Mouse (Mus musculus) myocyte (in vitro differentiated cells): ENCODE results near the gene Hoxd10. TPM values are rescaled to one million over a fixed set of nuclear protein-coding genes. Genes with fewer than 3 reads are reported as not detected.

Experiments used
- H3K27me3 ChIP-seq: one replicate; pipeline ENCODE4 v1.6.1; 2011; ENCODE audit not compliant: control insufficient read depth, insufficient read depth, insufficient read length
- H3K36me3 ChIP-seq: one replicate; pipeline ENCODE4 v1.6.1; 2011; ENCODE audit not compliant: control insufficient read depth, insufficient read depth
- H3K4me2 ChIP-seq: one replicate; pipeline ENCODE4 v1.6.1; 2011; ENCODE audit warnings: low read depth, control low read depth
- H3K4me3 ChIP-seq: one replicate; pipeline ENCODE4 v1.5.1; 2011; ENCODE audit warnings: mild to moderate bottlenecking, control low read depth, moderate library complexity
- H3K79me2 ChIP-seq: one replicate; pipeline ENCODE4 v1.6.1; 2011; ENCODE audit not compliant: control insufficient read depth, insufficient read depth
- H3ac ChIP-seq: one replicate; pipeline ENCODE4 v1.6.1; 2011; ENCODE audit not compliant: control insufficient read depth, insufficient read length
- CEBPB ChIP-seq: IDR thresholded peaks from 2 replicates; pipeline ENCODE4 v1.6.1; 2011; ENCODE audit warnings: mild to moderate bottlenecking, moderate library complexity; ENCODE audit not compliant: poor library complexity, insufficient read depth, severe bottlenecking
- E2F4 ChIP-seq: IDR thresholded peaks from one replicate; pipeline ENCODE4 v1.6.1; 2011; ENCODE audit warnings: mild to moderate bottlenecking, control low read depth, moderate library complexity; ENCODE audit not compliant: insufficient read depth
- MAX ChIP-seq: IDR thresholded peaks from one replicate; pipeline ENCODE4 v1.6.1; 2011; ENCODE audit warnings: low read depth, mild to moderate bottlenecking, control low read depth
- MYOD1 ChIP-seq, 3 experiments: IDR thresholded peaks; one replicate each; pipeline ENCODE4 v1.6.1; 2011; ENCODE audit warnings: control low read depth in 2 of 3, low read depth in 2 of 3, mild to moderate bottlenecking in 2 of 3, moderate library complexity in 1 of 3; ENCODE audit not compliant: insufficient read length in 2 of 3, control insufficient read depth in 1 of 3
- MYOG ChIP-seq, 3 experiments: IDR thresholded peaks; one replicate each; pipeline ENCODE4 v1.6.1; 2011; ENCODE audit warnings: control low read depth in 2 of 3, low read depth in 2 of 3, mild to moderate bottlenecking in 2 of 3; ENCODE audit not compliant: insufficient read length in 2 of 3, control insufficient read depth in 1 of 3, insufficient read depth in 1 of 3
- POLR2A ChIP-seq: IDR thresholded peaks from one replicate; pipeline ENCODE4 v1.6.1; 2011; ENCODE audit warnings: low read depth, mild to moderate bottlenecking, control low read depth, moderate library complexity; ENCODE audit not compliant: insufficient read length
- POLR2AphosphoS2 ChIP-seq: IDR thresholded peaks from one replicate; pipeline ENCODE4 v1.6.1; 2011; ENCODE audit warnings: low read depth, control low read depth; ENCODE audit not compliant: insufficient read length
- REST ChIP-seq: IDR thresholded peaks from one replicate; pipeline ENCODE4 v1.6.1; 2011; ENCODE audit warnings: mild to moderate bottlenecking, control low read depth, moderate library complexity; ENCODE audit not compliant: insufficient read depth, insufficient read length
- SRF ChIP-seq: IDR thresholded peaks from one replicate; pipeline ENCODE4 v1.6.1; 2011; ENCODE audit warnings: low read depth; ENCODE audit not compliant: control insufficient read depth, insufficient read length
- TCF12 ChIP-seq: IDR thresholded peaks from one replicate; pipeline ENCODE4 v1.6.1; 2011; ENCODE audit warnings: mild to moderate bottlenecking, control low read depth; ENCODE audit not compliant: poor library complexity, insufficient read depth, severe bottlenecking
- TCF3 ChIP-seq: IDR thresholded peaks from one replicate; pipeline ENCODE4 v1.6.1; 2011; ENCODE audit warnings: low read depth, control low read depth; ENCODE audit not compliant: insufficient read length
- USF1 ChIP-seq: IDR thresholded peaks from one replicate; pipeline ENCODE4 v1.6.1; 2011; ENCODE audit warnings: low read depth, mild to moderate bottlenecking, control low read depth, moderate library complexity
- polyA plus RNA-seq: library from polyadenylated mRNA; unstranded; fragments of >200 nt; fragmentation: generic; extraction: Trizol; gene quantifications from one replicate; pipeline ENCODE4 v1.2.1, GENCODE M21; 2012; ENCODE audit warnings: missing spikeins

Gene Hoxd10
- polyA plus RNA-seq, 1 experiment = not detected

- Histone ChIP-seq H3K4me2 (no peak overlapping the region), H3K4me3 (no peak overlapping the region)
Measured at GRCm38 (mm10) chr2:74675666-74676282, 15.9 kb upstream of the Hoxd10 start.

GRCm38 (mm10) chr2:74676376-74677052 is 15.2 kb upstream of the Hoxd10 start:
- H3ac ChIP-seq = no peak overlapping the region
- H3K27me3 ChIP-seq = peaks cover 69% of the 10 kb centered on the region
- no peaks in the 10 kb centered on the region for H3K36me3 ChIP-seq
- no peaks in the 10 kb centered on the region for H3K79me2 ChIP-seq
- H3K4me2 ChIP-seq = no peak overlapping the region
- TF ChIP-seq MAX (no peak), TCF3 (no peak), MYOG (IDR thresholded peaks at IDR 0.05; ENCODE audit: control insufficient read depth in 1 of 3, insufficient read depth in 1 of 3, insufficient read length in 2 of 3, low read depth in 2 of 3) (no peak), SRF (no peak), E2F4 (no peak), USF1 (no peak), CEBPB (no peak), POLR2A (no peak), TCF12 (no peak), MYOD1 (IDR thresholded peaks at IDR 0.05; ENCODE audit: control insufficient read depth in 1 of 3, insufficient read length in 2 of 3, low read depth in 2 of 3) (no peak), POLR2AphosphoS2 (no peak), REST (no peak)
- H3K4me3 ChIP-seq = no peak overlapping the region

More at GRCm38 (mm10) chr2:74675666-74676282, 15.9 kb upstream of the Hoxd10 start:
- Histone ChIP-seq H3ac (no peak overlapping the region), H3K27me3 (peaks cover 63% of the 10 kb centered on the region), H3K36me3 (no peaks in the 10 kb centered on the region), H3K79me2 (no peaks in the 10 kb centered on the region)
- TF ChIP-seq E2F4 (no peak), REST (no peak), POLR2A (no peak), CEBPB (no peak), POLR2AphosphoS2 (no peak)

GRCm38 (mm10) chr2:74677106-74677505 is 14.6 kb upstream of the Hoxd10 start:
- no peak for TF ChIP-seq POLR2A
- no peak for TF ChIP-seq MYOD1 (IDR thresholded peaks at IDR 0.05; ENCODE audit: control insufficient read depth in 1 of 3, insufficient read length in 2 of 3, low read depth in 2 of 3)
- TF ChIP-seq REST = no peak
- TF ChIP-seq CEBPB = no peak
- TF ChIP-seq TCF12 = no peak
- TF ChIP-seq MAX = no peak
- no peak for TF ChIP-seq USF1
- no peak for TF ChIP-seq SRF
- TF ChIP-seq MYOG (IDR thresholded peaks at IDR 0.05; ENCODE audit: control insufficient read depth in 1 of 3, insufficient read depth in 1 of 3, insufficient read length in 2 of 3, low read depth in 2 of 3) = no peak
- no peak for TF ChIP-seq E2F4
- TF ChIP-seq POLR2AphosphoS2 = no peak
- no peak for TF ChIP-seq TCF3
- peaks cover 75% of the 10 kb centered on the region for H3K27me3 ChIP-seq
- no peaks in the 10 kb centered on the region for H3K79me2 ChIP-seq
- no peak overlapping the region for H3K4me3 ChIP-seq
- H3ac ChIP-seq = no peak overlapping the region
- H3K36me3 ChIP-seq = no peaks in the 10 kb centered on the region
- H3K4me2 ChIP-seq = no peak overlapping the region

GRCm38 (mm10) chr2:74678891-74679595 is 12.7 kb upstream of the Hoxd10 start, which contains the start of gene Hoxd11:
TSS of gene Hoxd11 (plus strand) at chr2:74679557.
- Histone ChIP-seq H3K27me3 (peaks cover 76% of the 10 kb centered on the region), H3ac (no peak within 1 kb of the TSS), H3K4me3 (no peak within 1 kb of the TSS), H3K36me3 (no peaks in the 10 kb centered on the region), H3K4me2 (no peak within 1 kb of the TSS), H3K79me2 (no peaks in the 10 kb centered on the region)
- no peak for TF ChIP-seq POLR2A
- TF ChIP-seq E2F4 = no peak
- no peak for TF ChIP-seq SRF
- TF ChIP-seq TCF12 = no peak
- no peak for TF ChIP-seq REST
- TF ChIP-seq MYOD1 (IDR thresholded peaks at IDR 0.05; ENCODE audit: control insufficient read depth in 1 of 3, insufficient read length in 2 of 3, low read depth in 2 of 3) = no peak
- TF ChIP-seq MYOG (IDR thresholded peaks at IDR 0.05; ENCODE audit: control insufficient read depth in 1 of 3, insufficient read depth in 1 of 3, insufficient read length in 2 of 3, low read depth in 2 of 3) = no peak
- TF ChIP-seq CEBPB = no peak
- no peak for TF ChIP-seq POLR2AphosphoS2
- no peak for TF ChIP-seq MAX
